Mouse (Mus musculus) testis, postnatal 14 days (tissue): Measurements from ENCODE around the gene Hsdl2.
"Not testable (repeated sequence)": the region's sequence is repeated elsewhere in the genome, so short reads cannot be mapped to it uniquely, and the experiment has no call there.

Experiments
- DNase-seq: peaks from one replicate; pipeline ENCODE4 v3.0.0; 2021; ENCODE audit warnings: low spot score

The Hsdl2 gene

DNA sequence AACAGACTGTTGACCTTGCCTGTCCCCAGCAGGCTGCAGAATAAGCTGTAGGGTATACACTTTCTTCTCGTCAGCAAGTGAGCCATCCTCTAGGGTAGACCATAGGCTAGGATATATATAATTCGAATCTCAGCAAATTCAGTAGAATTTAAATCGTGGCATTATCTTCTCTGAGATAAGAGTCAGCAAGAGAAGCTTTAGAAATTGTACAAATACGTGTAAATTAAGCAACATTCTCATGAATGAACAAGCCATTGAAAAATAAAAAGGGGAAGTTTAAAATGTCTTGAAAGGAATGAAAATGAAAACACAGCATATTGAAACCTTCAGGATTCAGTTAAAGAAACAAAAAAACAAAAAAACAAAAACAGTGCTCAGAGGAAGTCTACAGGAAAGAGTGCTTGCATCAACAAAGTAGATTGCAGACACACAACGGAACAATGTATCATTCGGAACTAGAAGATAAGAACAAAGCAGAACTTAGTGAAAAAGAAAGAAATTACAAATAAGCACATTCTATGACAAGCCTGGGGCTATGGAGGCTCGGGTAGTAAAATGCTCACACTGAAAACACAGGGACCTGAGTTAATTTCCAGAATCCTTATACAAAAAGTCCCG, 15.7 kb upstream of the Hsdl2 start:
- no peak for DNase-seq

DNA sequence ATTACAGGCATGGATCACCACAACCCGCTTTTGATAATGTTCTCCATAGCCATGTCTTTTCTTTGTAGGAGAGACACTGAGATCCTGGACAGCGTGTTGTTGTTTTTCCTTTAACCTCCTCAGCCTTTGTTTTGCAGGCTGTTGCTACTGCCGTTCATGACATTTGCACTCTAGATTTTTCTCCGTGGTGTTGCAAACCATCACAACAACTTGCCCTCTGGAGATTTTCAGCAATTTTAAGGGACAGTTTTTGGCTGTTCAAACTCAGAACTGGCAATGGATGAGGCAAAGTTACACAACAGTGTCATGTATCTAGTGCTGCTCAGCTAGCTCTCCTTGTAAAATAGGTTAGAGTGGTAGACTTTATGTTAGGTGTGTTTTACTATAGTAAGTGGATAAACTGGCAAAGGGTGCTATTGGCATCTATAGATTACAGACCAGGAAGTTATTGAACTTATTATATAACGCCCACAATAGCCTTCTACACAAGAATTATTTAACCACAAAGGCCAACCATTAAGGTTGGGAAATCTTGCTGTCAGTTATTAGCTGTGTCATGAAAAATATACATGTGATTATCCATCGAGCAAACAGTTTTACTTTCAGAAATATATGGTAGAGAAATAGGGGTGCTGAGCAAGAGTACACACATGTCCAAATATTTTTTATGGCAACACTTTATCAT, 13.6 kb upstream of the Hsdl2 start:
- DNase-seq: no peak

DNA sequence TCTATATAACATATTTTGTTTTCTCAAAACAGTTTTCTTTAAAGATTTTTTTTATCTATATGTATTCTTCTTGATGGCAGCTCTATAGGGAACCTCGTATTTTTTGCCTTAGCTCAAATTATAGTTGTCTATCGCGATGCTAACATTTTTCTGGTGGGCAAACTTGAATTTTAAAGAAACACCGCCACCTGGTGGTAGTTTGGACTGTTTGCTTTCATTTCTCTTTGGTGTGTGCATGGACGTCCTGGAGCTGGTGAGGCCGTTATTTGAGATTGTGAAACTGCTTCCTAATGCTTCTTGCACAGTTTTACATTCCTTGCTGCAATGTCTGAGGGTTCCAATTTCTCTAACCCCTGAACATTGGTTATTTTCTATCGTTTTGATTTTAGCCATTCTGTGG, 11.8 kb upstream of the Hsdl2 start:
- DNase-seq: peak; percentile 38

DNA sequence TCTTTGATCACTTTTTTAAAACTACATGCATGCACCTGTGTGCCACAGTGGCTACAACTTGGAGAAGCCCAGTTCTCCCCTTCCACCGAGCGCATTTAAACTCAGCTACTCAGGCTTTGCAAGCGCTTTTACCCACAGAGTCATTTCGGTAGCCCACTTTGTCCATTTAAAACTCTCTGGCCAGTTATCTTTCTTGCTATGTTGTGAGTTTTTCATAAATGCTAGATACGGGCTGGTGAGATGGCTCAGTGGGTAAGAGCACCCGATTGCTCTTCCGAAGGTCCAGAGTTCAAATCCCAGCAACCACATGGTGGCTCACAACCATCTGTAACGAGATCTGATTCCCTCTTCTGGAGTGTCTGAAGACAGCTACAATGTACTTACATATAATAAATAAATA, 10.8 kb upstream of the Hsdl2 start:
- not testable (repeated sequence) for DNase-seq

DNA sequence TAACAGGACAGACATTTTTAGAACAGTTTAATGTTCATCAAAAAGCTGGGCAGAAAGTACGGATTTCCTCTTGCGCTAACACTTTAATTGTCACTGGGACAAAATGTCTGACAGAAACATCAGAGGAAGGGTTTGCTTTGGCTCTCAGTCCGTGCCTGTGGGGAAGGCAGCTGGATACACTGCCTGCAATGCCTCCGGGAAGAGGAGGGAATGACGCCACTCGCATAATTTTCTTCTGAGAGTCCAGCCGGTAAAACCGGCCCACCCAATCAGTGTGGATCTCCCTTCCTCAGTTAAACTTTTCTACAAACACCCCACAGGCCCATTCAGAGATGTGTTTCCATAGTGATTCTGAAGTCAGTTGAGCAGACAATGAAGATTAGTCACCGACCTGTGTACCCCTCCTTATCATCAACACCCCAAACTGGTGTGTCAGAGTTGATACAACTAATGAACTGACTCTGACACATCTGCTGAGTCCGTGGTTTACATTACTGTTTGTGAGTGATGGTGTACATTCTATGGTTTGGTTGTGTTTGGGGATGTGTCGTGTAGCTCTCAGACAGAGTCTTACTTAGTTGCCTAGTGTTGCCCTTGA, 8.7 kb upstream of the Hsdl2 start:
- DNase-seq: no peak

DNA sequence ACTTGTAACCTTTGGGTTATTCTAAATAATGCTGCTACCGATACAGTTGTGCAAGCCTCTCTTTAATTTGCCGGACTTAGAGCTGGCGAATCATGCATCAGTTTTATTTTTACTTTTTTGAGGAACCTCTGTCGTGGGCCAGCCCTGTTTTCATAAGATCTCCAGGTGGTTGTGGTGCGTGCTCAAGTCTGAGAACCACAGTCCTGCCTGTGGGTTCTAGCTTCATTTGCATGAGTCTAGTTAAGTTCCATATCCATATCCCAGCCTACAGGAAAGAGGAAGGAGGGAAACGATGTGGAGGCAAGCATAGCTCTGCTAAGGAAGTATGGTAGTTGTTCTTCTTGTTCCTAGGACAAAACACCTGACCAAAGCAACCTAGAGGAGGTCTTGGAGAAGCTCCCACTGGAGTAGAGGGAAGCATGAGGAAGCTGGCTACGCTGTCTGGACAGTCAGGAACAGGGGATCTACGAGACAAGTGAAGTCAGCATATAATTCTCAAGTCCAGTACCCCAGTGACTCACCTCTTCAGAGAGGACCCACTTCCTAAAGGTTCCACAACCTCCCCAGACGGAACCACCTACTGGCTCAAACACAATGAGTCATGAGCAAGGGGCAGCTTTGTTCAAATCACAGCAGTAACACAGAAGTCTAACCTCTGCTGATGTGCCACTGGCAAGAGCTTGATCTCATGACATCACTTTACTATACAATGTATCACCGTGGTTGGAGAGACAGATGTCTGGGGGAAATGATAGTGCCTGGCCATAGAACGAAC, 6.0 kb upstream of the Hsdl2 start:
- no peak for DNase-seq

DNA sequence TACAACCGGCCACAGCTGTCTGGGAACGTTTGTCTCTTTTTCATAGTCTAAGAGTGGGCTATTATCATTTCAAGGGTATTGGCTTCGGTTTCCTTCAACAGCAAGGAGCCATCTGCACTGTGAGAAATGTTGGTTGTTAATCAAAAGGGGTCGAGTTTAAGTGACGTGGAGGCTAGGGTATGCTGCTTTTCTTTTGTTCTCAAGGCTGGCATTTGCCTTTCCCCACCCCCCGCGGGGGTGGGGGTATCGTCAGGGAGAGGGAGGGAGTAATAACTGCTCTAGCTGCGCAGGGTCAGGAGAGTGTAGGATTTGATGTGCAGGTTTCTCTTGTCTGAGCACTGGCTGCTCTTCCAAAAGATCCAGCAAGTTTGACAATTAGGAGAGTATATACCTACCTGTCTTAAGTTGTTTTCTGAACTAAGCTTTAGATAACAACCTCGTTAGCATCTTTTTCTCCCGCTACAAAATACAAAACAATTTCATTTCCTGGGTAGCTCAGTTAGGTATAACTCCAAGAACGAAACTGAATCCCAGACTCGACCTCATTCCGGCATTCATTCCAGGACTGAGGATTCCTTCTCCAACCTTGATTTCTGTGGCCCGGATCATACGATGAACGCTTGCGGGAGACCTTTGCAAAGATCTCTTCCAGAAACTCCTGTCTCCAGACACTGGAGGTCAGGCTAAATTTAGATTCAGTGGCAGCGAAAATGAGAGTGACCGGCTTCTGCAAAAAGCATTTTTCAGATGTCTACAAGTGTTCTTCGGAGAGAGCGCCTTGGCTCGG, 675 bp upstream of the Hsdl2 start:
- peak; percentile 26 for DNase-seq

DNA sequence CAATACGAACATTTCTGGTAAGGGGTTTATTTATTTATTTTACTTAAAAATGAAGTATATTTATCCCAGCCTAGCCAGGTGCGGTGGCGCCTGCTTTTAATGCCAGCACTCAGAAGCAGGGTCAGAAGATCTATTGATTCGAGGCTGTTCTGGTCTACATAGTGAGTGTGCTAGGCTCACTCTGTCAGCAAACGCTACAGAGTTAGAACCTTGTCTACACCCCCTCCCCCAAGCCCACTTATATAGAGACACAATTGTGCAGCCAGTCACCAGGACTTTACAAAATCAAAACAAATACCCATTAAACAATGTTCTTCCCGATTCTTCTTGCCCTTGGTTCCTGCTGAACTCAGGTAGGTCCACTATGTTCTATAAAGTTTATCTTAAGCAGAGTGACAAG, 823 bp downstream of the Hsdl2 start:
- no peak for DNase-seq

DNA sequence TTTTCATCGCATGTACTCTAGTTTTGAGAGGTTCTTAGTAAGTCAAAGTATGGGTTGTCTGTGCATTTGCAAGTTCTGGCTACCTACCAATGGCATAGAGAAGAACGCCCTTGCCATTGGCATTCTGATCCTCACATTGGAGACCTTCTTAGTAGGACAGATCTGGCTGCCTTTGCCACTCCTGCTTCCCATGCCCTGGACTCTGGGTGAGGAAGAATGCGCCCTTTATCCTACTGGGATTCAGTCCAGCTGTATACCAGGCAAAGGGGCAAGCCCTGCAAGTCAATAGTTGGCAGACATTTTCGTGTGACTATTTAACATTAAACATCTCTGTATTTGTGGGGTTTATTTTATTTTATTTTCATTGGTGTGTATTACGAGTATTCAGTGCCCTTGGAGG, 3.7 kb downstream of the Hsdl2 start:
- no peak for DNase-seq

DNA sequence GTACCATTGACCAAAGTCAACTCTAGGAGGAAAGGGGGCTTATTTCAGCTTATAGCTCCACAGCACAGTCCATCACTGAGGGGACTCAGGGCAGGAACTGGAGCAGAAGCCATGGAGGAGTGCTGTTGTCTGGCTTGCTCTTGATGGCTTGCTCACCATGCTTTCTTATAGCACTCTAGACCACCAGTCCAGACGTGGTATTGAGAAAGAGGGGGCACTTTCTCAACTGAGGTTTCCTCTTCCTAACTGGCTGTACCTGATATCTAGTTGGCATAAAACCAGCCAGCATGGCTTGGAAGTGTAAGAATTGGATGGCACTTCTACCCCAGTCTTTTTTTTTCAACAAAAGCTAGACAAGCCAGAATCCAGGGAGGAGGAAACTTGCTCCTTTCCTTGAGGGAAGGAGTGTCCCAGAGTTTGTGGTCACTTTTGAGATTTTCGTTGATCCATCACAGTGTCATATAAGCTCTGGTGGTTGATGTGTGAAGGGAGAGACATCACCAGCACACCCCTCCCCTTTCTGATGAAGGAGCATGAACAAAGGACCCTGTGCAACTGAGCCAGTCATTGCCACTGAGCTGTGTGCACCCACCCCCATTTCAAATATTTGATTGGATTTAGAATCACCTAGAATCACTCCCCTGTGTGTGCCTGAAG, 6.0 kb downstream of the Hsdl2 start:
- no peak for DNase-seq

DNA sequence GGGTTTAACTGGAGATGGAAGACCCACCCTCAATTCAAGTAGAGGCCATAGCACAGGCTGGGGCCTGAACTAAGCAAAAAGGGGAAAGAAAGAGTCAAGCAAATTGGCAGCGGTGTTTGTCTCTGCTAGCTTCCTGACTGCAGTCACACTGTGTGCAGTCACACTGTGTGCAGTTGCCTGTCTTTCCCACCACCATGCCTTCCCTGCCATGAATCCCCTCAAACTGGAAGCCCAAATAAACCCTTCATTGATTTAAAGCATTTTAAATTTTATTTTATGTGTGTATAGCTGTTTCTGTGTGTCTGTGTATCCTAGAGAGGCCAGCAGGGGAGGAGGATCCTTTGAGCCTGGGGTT, 6.5 kb downstream of the Hsdl2 start:
- no peak for DNase-seq

DNA sequence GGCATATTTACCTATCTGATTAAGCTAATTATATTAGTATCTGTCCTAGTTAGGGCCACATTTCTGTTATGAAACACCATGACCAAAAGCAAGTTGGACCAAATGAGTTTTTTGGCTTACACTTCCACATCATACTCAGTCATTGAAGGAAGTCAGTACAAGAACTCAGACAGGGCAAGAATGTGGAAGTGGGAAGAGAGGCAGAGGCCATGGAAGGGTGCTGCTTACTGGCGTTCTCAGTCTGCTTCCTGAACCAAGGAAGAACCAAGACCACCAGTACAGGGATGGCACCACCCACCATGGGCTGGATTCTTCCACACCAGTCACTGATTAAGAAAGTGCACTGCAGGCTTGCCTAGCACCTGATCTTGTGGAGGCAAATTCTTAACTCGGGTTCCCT, 13.3 kb downstream of the Hsdl2 start:
- DNase-seq: no peak

DNA sequence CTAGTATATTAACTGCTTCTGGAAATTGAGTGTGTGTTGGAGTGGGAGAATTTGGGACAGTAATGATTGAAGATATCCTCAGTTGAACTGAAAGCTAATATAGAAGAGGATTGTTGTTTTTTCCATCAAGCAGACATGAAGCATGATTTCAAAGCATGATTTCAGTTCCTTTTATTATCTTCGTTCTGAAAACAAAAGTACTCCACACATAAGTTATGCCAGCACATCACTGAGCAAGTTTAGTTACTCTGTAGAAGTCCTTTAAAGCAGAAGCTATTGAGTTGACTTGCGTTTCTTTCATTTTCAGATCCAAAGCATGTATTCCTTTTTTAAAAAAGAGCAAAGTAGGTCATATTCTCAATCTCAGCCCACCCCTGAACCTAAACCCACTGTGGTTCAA, 15.2 kb downstream of the Hsdl2 start:
- DNase-seq: no peak

DNA sequence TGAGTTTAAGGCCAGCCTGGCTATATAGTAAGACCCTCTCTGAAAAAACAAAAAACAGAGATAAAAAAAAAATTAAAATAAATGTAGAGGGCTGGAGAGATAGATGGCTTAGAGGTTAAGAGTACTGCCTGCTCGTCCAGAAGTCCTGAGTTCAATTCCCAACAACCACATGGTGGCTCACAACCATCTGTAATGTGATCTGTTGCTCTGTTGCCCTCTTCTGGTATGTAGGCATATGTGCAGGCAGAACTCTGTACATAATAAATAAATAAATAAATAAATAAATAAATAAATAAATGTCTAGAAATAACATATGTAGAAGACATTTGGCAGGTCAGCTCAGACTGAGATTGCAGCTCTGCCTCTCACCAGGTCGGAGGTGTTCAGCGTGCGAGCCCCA, 21.3 kb downstream of the Hsdl2 start:
- DNase-seq: no peak

DNA sequence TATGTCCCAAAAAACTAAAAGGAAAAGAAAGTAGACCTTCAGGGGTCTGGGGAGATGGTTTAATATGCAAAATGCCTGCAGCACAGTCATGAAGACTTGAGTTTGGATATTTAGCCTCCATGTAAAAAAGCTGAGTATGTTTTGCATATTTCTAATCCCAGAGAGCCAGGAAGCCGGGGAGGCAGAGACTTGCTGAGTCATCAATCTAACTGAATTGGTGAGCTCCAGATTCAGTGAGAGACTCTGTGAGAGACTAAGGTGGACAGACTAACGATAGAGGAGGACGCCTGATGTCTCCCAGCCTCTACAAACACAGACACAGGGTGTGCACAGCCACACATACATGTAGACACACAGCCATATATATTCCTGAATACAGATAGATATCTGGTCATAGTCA, 23.5 kb downstream of the Hsdl2 start:
- DNase-seq: no peak

DNA sequence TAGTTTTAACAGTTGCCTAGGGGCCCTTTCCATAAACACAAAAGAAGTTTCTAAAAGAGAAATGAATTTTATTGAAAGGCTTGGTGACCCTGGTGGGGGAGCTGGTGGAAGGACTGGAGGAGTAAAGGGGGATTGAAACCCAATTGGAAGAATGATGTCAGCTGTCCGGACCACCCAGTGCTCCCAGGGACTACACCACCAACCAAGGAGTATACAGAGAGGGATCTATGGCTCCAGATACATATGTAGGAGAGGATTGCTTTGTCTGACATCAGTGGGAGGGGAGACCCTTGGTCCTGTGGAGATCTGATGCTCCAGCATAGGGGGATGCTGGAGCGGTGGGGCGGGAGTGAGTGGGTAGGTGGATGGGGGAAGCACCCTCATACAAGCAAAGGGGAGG, 24.1 kb downstream of the Hsdl2 start:
- no peak for DNase-seq

DNA sequence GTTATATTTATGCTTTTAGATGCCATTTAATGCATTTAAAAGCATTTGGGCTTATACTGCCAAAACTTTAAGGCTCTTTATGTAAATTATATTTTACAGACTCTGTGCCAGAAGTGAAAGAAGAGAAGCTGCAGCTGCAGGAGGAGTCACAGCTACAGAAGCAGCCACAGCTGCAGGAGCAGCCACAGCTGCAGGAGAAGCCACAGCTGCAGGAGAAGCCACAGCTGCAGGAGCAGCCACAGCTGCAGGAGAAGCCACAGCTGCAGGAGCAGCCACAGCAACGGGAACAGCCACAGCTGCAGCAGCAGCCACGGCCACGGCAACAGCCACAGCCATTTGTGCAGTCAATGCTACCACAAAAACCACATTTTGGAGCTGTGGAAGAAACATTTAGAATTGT, 29.0 kb downstream of the Hsdl2 start:
- DNase-seq: no peak

DNA sequence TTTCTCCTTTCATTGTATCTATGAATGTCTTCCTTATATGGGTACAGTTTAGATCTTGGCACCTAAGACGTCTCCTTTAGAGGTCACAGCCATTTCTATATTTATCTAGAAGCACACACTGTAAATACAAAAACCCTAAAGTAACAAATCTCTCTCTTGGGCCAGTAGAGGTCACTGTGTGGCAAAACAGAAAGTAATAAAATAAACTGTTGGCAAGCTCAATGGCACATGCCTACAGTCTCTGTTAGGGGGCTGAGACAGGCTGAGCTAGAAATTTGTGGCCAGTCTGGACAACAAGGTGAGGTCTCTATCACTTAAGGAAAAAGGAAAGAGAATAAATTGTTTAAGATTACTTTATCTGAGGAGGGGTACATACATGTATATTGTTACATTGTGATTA, 33.6 kb downstream of the Hsdl2 start:
- no peak for DNase-seq

DNA sequence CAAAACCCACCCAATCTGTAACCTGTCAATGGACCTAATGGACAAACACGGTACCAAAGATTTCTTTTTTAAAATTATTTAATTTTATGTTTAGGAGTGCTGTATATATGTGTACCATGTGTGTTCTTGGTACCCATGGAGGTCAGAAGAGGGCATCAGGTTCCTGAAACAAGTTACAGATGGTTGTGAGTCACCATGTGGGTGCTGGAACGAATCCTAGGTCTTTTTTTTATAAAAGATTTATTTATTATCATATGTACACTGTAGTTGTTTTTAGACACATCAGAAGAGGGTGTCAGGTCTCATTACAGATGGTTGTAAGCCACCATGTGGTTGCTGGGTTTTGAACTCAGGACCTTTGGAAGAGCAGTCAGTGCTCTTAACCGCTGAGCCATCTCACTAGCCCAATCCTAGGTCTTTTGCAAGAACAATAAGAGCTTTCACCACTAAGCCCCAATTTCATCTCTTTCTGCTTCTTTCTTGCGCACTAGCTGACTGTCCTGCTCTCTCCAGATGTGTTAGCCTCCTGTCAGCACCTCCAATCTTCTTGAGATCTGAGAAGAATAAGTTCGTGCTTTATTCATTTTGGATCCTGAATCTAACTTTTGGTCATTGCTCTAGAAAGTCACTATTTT, 38.4 kb downstream of the Hsdl2 start:
- no peak for DNase-seq

DNA sequence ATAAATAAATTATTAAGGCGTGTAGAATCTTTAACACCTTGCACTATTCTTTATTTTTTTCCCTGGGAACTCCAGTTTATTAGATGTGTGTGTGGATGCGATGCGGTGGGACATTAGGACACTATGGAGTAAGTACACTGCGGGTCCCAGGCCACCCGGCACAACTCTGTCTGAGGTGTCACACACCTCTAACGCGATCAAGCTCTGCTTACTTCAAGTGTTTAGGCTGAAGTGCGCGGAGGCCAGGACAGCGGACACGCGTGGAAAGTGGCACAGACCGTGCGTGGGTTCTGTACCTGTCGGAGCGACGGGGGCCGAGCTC, 44.3 kb downstream of the Hsdl2 start:
- no peak for DNase-seq
